Mouse (Mus musculus): ENCODE measurements around the gene Mcoln3.

GRCm38 (mm10) chr3:146180986-146181385, 63.7 kb downstream of the Mcoln3 start:
- TF ChIP-seq TAL1 (IDR thresholded peaks at IDR 0.05; ENCODE audit: low read length) (no peak), GATA1 (IDR thresholded peaks at IDR 0.05; ENCODE audit: low read length) (no peak)
